Mouse (Mus musculus) kidney, embryonic 16.5 days (tissue): ENCODE data around the gene Fos. TPM values are rescaled to one million over a fixed set of nuclear protein-coding genes. Genes with fewer than 3 reads are reported as not detected.
A peak's percentile ranks its signal among the peaks of the same experiment; 100 is the strongest.

Source experiments
- ATAC-seq: fragments of 200-750 bp; cut with Nextera tagmentation; 2 replicates; pipeline ENCODE4 v1.8.0; 2017; ENCODE audit warnings: moderate TSS enrichment; ENCODE audit not compliant: low FRiP score, low TSS enrichment
- H3K27ac ChIP-seq: fragments of 300-500 bp; sonication (generic); 2 replicates; pipeline ENCODE4 v1.5.1; 2014; ENCODE audit warnings: low read length
- H3K27me3 ChIP-seq: fragments of 300-500 bp; sonication (generic); 2 replicates; pipeline ENCODE4 v1.6.1; 2014; ENCODE audit warnings: low read length, control low read depth, mixed read lengths; ENCODE audit not compliant: insufficient read depth
- H3K36me3 ChIP-seq: fragments of 300-500 bp; sonication (generic); 2 replicates; pipeline ENCODE4 v1.6.1; 2014; ENCODE audit warnings: low read length, control low read depth, mixed read lengths; ENCODE audit not compliant: insufficient read depth
- H3K4me1 ChIP-seq: fragments of 300-500 bp; sonication (generic); 2 replicates; pipeline ENCODE4 v1.6.1; 2014; ENCODE audit warnings: low read length, control low read depth, mixed read lengths; ENCODE audit not compliant: insufficient read depth
- H3K4me2 ChIP-seq: fragments of 300-500 bp; sonication (generic); replicated peaks from 2 replicates; pipeline ENCODE4 v1.6.1; 2014; ENCODE audit warnings: low read depth, low read length
- H3K4me3 ChIP-seq: fragments of 300-500 bp; sonication (generic); 2 replicates; pipeline ENCODE4 v1.5.1; 2014; ENCODE audit warnings: mild to moderate bottlenecking, low read length
- H3K9ac ChIP-seq: fragments of 300-500 bp; sonication (generic); replicated peaks from 2 replicates; pipeline ENCODE4 v1.6.1; 2014; ENCODE audit warnings: low read length
- H3K9me3 ChIP-seq: fragments of 300-500 bp; sonication (generic); 2 replicates; pipeline ENCODE4 v1.6.1; 2016; ENCODE audit warnings: low read length, control low read depth
- WGBS: fragments of 180-500 bp; shearing (Covaris S2); extraction: QIAGEN DNeasy Blood & Tissue Kit; methylation state at CpG from one replicate; pipeline ENCODE4 v1.1.7; 2014; 5-methylcytosine and 5-hydroxymethylcytosine counted together
- polyA plus RNA-seq: library from polyadenylated mRNA; unstranded; fragments of >200 nt; fragmentation: Nextera tagmentation; extraction: Ambion mirVana; gene quantifications from 2 replicates; pipeline ENCODE4 v1.2.1, GENCODE M21; 2015

Gene Fos
- polyA plus RNA-seq, 1 experiment from 2014 or later = 3.5 TPM

GRCm38 (mm10) chr12:85437172-85437876 lies 36.4 kb upstream of the Fos start:
- 51% methylated on average over 17 of the region's 17 CpGs for WGBS

GRCm38 (mm10) chr12:85443456-85443855 lies 30.2 kb upstream of the Fos start:
- peaks cover 11% of the 10 kb centered on the region for H3K4me1 ChIP-seq
- ATAC-seq = no peak
- H3K9me3 ChIP-seq = no peaks in the 10 kb centered on the region
- WGBS = 84% methylated on average over 1 of the region's 1 CpGs
- H3K9ac ChIP-seq = no peak overlapping the region
- H3K27me3 ChIP-seq = no peaks in the 10 kb centered on the region
- H3K36me3 ChIP-seq = no peaks in the 10 kb centered on the region
- H3K4me2 ChIP-seq = no peak overlapping the region
- H3K27ac ChIP-seq = no peak overlapping the region
- no peak overlapping the region for H3K4me3 ChIP-seq

More at GRCm38 (mm10) chr12:85437172-85437876, 36.4 kb upstream of the Fos start:
- H3K9me3 ChIP-seq = no peaks in the 10 kb centered on the region
- no peak overlapping the region for H3K4me2 ChIP-seq
- H3K36me3 ChIP-seq = no peaks in the 10 kb centered on the region
- no peak overlapping the region for H3K4me3 ChIP-seq
- no peak overlapping the region for H3K9ac ChIP-seq
- no peak for ATAC-seq
- no peak overlapping the region for H3K27ac ChIP-seq
- peaks cover 6% of the 10 kb centered on the region; the same call in 1 of the 2 replicates for H3K4me1 ChIP-seq
- no peaks in the 10 kb centered on the region for H3K27me3 ChIP-seq

GRCm38 (mm10) chr12:85444646-85445045 lies 29.0 kb upstream of the Fos start:
- Histone ChIP-seq H3K9ac (no peak overlapping the region), H3K4me1 (peaks cover 11% of the 10 kb centered on the region), H3K36me3 (no peaks in the 10 kb centered on the region), H3K27me3 (no peaks in the 10 kb centered on the region), H3K4me2 (peak overlapping the region; percentile 16), H3K27ac (0 out of 2 replicates have a peak overlapping the region, but pooled peaks have one; percentile 34), H3K4me3 (no peak overlapping the region), H3K9me3 (no peaks in the 10 kb centered on the region)
- ATAC-seq = no peak
- WGBS = 45% methylated on average over 6 of the region's 6 CpGs

- no peak overlapping the region for H3K4me2 ChIP-seq
- no peak overlapping the region for H3K4me3 ChIP-seq
- H3K36me3 ChIP-seq = no peaks in the 10 kb centered on the region
- no peak overlapping the region for H3K27ac ChIP-seq
- peaks cover 16% of the 10 kb centered on the region for H3K4me1 ChIP-seq
- H3K27me3 ChIP-seq = no peaks in the 10 kb centered on the region
- WGBS = 41% methylated on average over 6 of the region's 6 CpGs
- H3K9me3 ChIP-seq = no peaks in the 10 kb centered on the region
- ATAC-seq = no peak; the same call in 1 of the 2 replicates
- no peak overlapping the region for H3K9ac ChIP-seq
These were observed 26.7 kb upstream of the Fos start for GRCm38 (mm10) chr12:85447009-85447408.

GRCm38 (mm10) chr12:85447490-85447889 lies 26.2 kb upstream of the Fos start:
- H3K4me3 ChIP-seq = no peak overlapping the region
- no peaks in the 10 kb centered on the region for H3K27me3 ChIP-seq
- peaks cover 21% of the 10 kb centered on the region for H3K4me1 ChIP-seq
- no peak overlapping the region for H3K4me2 ChIP-seq
- H3K9ac ChIP-seq = no peak overlapping the region
- H3K9me3 ChIP-seq = no peaks in the 10 kb centered on the region
- no peak overlapping the region for H3K27ac ChIP-seq
- no peaks in the 10 kb centered on the region for H3K36me3 ChIP-seq
- ATAC-seq = no peak
- 28% methylated on average over 4 of the region's 4 CpGs for WGBS

GRCm38 (mm10) chr12:85449478-85449877 lies 24.2 kb upstream of the Fos start:
- ATAC-seq = no peak
- H3K4me2 ChIP-seq = no peak overlapping the region
- H3K4me1 ChIP-seq = peaks cover 25% of the 10 kb centered on the region
- WGBS = 96% methylated on average over 1 of the region's 1 CpGs
- no peaks in the 10 kb centered on the region for H3K27me3 ChIP-seq
- H3K27ac ChIP-seq = no peak overlapping the region
- no peaks in the 10 kb centered on the region for H3K36me3 ChIP-seq
- H3K9ac ChIP-seq = no peak overlapping the region
- no peak overlapping the region for H3K4me3 ChIP-seq
- no peaks in the 10 kb centered on the region for H3K9me3 ChIP-seq

- Histone ChIP-seq H3K27me3 (no peaks in the 10 kb centered on the region), H3K9me3 (no peaks in the 10 kb centered on the region), H3K36me3 (no peaks in the 10 kb centered on the region), H3K9ac (peak overlapping the region; percentile 39), H3K4me1 (peaks cover 36% of the 10 kb centered on the region), H3K27ac (peak overlapping the region; percentile 67), H3K4me2 (peak overlapping the region; percentile 43), H3K4me3 (no peak overlapping the region)
- 30% methylated on average over 22 of the region's 22 CpGs for WGBS
- 0 out of 2 replicates have a peak, but pooled peaks have one; percentile 10 for ATAC-seq
These were observed 21.8 kb upstream of the Fos start for GRCm38 (mm10) chr12:85451693-85452491.

- ATAC-seq = peak; percentile 99
- no peaks in the 10 kb centered on the region for H3K36me3 ChIP-seq
- H3K27me3 ChIP-seq = no peaks in the 10 kb centered on the region
- H3K4me2 ChIP-seq = peak overlapping the region; percentile 89
- H3K27ac ChIP-seq = peak overlapping the region; percentile 96
- peak overlapping the region; percentile 58 for H3K4me3 ChIP-seq
- no peaks in the 10 kb centered on the region for H3K9me3 ChIP-seq
- WGBS = 1% methylated on average over 44 of the region's 44 CpGs
- H3K4me1 ChIP-seq = peaks cover 46% of the 10 kb centered on the region
- peak overlapping the region; percentile 67 for H3K9ac ChIP-seq
These were observed 18.3 kb upstream of the Fos start for GRCm38 (mm10) chr12:85455065-85456058.

GRCm38 (mm10) chr12:85456276-85456675 lies 17.4 kb upstream of the Fos start:
- H3K27ac ChIP-seq = peak overlapping the region; percentile 96
- no peaks in the 10 kb centered on the region for H3K27me3 ChIP-seq
- 50% methylated on average over 4 of the region's 4 CpGs for WGBS
- no peak overlapping the region for H3K4me2 ChIP-seq
- ATAC-seq = no peak
- H3K4me3 ChIP-seq = no peak overlapping the region
- H3K9ac ChIP-seq = no peak overlapping the region
- H3K4me1 ChIP-seq = peaks cover 46% of the 10 kb centered on the region
- no peaks in the 10 kb centered on the region for H3K9me3 ChIP-seq
- H3K36me3 ChIP-seq = no peaks in the 10 kb centered on the region
